Mouse (Mus musculus) kidney, postnatal 0 days (tissue): ENCODE measurements around the gene Ankle2. TPM values are rescaled to one million over a fixed set of nuclear protein-coding genes. Genes with fewer than 3 reads are reported as not detected.

Experiments
- ATAC-seq: fragments of 200-750 bp; cut with Nextera tagmentation; replicated peaks from 2 replicates; pipeline ENCODE4 v1.8.0; 2017; ENCODE audit warnings: low read depth, moderate number of reproducible peaks, moderate TSS enrichment, moderate library complexity; ENCODE audit not compliant: low FRiP score
- DNase-seq: peaks from one replicate; pipeline ENCODE4 v3.0.0-alpha.2; 2016; ENCODE audit warnings: low spot score
- H3K27ac ChIP-seq: fragments of 300-500 bp; sonication (generic); 2 replicates; pipeline ENCODE4 v1.5.1; 2014; ENCODE audit warnings: mild to moderate bottlenecking
- H3K27me3 ChIP-seq: fragments of 300-500 bp; sonication (generic); 2 replicates; pipeline ENCODE4 v1.6.1; 2014; ENCODE audit warnings: low read length, mixed read lengths; ENCODE audit not compliant: insufficient read depth
- H3K36me3 ChIP-seq: fragments of 300-500 bp; sonication (generic); 2 replicates; pipeline ENCODE4 v1.6.1; 2014; ENCODE audit warnings: low read length, mixed read lengths; ENCODE audit not compliant: insufficient read depth
- H3K4me1 ChIP-seq: fragments of 300-500 bp; sonication (generic); replicated peaks from 2 replicates; pipeline ENCODE4 v1.6.1; 2014; ENCODE audit warnings: antibody characterized with exemption, low read length, mixed read lengths; ENCODE audit not compliant: insufficient read depth
- H3K4me2 ChIP-seq: fragments of 300-500 bp; sonication (generic); 2 replicates; pipeline ENCODE4 v1.6.1; 2014; ENCODE audit warnings: mild to moderate bottlenecking, low read length, moderate library complexity, mixed read lengths
- H3K4me3 ChIP-seq: fragments of 300-500 bp; sonication (generic); replicated peaks from 2 replicates; pipeline ENCODE4 v1.5.1; 2014; ENCODE audit warnings: low read depth, low read length
- H3K9ac ChIP-seq: fragments of 300-500 bp; sonication (generic); 2 replicates; pipeline ENCODE4 v1.6.1; 2014; ENCODE audit warnings: low read depth, low read length
- H3K9me3 ChIP-seq: fragments of 300-500 bp; sonication (generic); replicated peaks from 2 replicates; pipeline ENCODE4 v1.6.1; 2016; ENCODE audit warnings: low read length, inconsistent platforms, mixed read lengths
- CTCF ChIP-seq: IDR thresholded peaks from 2 replicates; pipeline ENCODE4 v1.5.1; 2016; ENCODE audit warnings: antibody characterized with exemption, low read depth, mild to moderate bottlenecking, moderate library complexity
- WGBS: fragments of 180-500 bp; shearing (Covaris S2); extraction: QIAGEN DNeasy Blood & Tissue Kit; methylation state at CpG from one replicate; pipeline ENCODE4 v1.1.7; 2014; 5-methylcytosine and 5-hydroxymethylcytosine counted together
- polyA plus RNA-seq: library from polyadenylated mRNA; unstranded; fragments of >200 nt; fragmentation: Nextera tagmentation; extraction: Ambion mirVana; gene quantifications from 2 replicates; pipeline ENCODE4 v1.2.1, GENCODE M21; 2015

The Ankle2 gene
- polyA plus RNA-seq, 1 experiment from 2014 or later, result 23.3 TPM

- 74% methylated on average over 6 of the region's 6 CpGs for WGBS
These were observed 1.5 kb downstream of the Ankle2 start for GRCm38 (mm10) chr5:110232346-110232745.

DNA sequence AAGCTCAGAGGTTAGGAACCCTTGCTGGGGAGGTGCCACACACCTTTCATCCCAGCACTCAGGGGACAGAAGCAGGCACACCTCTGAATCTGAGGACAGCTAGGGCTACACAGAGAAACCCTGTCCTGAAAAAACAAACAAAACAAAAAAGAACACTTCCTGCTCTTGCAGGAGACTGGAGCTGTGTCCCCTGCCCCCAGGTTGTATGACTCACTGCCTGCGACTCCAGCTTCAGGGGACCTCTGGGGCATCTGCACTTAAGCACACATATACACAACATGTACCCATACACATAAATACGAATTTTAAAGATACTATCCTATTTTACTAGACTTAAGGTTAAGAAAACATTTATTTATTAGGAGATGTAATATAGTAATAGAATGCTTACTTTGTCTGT, 13.3 kb downstream of the Ankle2 start:
- H3K36me3 ChIP-seq, result peaks cover 62% of the 10 kb centered on the region
- TF ChIP-seq CTCF, result no peak
- H3K9me3 ChIP-seq, result no peaks in the 10 kb centered on the region
- ATAC-seq (no peak), DNase-seq (no peak)
- no peaks in the 10 kb centered on the region for H3K27me3 ChIP-seq
- no peak overlapping the region for H3K4me2 ChIP-seq
- H3K4me1 ChIP-seq, result no peaks in the 10 kb centered on the region
- no peak overlapping the region for H3K27ac ChIP-seq
- H3K4me3 ChIP-seq, result no peak overlapping the region
- 69% methylated on average over 2 of the region's 2 CpGs for WGBS
- H3K9ac ChIP-seq, result no peak overlapping the region

More at GRCm38 (mm10) chr5:110232346-110232745, 1.5 kb downstream of the Ankle2 start:
- no peak overlapping the region for H3K27ac ChIP-seq
- H3K36me3 ChIP-seq, result peaks cover 20% of the 10 kb centered on the region; the same call in 1 of the 2 replicates
- DNase-seq, result no peak
- H3K4me3 ChIP-seq, result no peak overlapping the region; the same call in 1 of the 2 replicates
- H3K9me3 ChIP-seq, result no peaks in the 10 kb centered on the region
- peak overlapping the region; percentile 59; the same call in 1 of the 2 replicates for H3K4me2 ChIP-seq
- ATAC-seq, result no peak
- H3K4me1 ChIP-seq, result peaks cover 4% of the 10 kb centered on the region; the same call in 1 of the 2 replicates
- H3K9ac ChIP-seq, result no peak overlapping the region
- no peaks in the 10 kb centered on the region for H3K27me3 ChIP-seq
- no peak for TF ChIP-seq CTCF

DNA sequence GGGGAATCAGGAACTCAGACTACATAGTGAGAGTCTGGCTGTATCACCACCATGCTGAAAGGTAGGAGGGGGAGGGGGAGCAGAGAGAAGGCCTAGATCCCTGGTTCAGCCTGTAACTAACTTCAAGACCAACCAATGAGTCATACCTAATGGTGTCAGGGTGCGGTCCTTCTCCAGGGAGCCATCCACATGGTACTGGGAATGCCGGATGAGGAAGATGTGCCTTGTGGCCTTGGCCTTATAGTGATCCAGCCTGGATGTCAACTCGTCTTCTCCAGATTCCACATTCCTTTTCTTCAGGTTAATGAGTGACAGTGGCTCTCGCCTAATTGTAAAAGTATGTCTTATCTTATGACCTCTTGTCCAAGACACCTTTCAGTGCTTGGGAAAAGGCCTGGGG, 36.1 kb downstream of the Ankle2 start:
- TF ChIP-seq CTCF, result no peak
- H3K4me2 ChIP-seq, result no peak overlapping the region
- DNase-seq, result no peak
- 73% methylated on average over 4 of the region's 4 CpGs for WGBS
- peaks cover 28% of the 10 kb centered on the region; the same call in 1 of the 2 replicates for H3K36me3 ChIP-seq
- no peak overlapping the region for H3K9ac ChIP-seq
- H3K4me1 ChIP-seq, result peaks cover 5% of the 10 kb centered on the region
- H3K27ac ChIP-seq, result no peak overlapping the region
- H3K27me3 ChIP-seq, result no peaks in the 10 kb centered on the region
- no peak for ATAC-seq
- no peaks in the 10 kb centered on the region for H3K9me3 ChIP-seq
- H3K4me3 ChIP-seq, result no peak overlapping the region

DNA sequence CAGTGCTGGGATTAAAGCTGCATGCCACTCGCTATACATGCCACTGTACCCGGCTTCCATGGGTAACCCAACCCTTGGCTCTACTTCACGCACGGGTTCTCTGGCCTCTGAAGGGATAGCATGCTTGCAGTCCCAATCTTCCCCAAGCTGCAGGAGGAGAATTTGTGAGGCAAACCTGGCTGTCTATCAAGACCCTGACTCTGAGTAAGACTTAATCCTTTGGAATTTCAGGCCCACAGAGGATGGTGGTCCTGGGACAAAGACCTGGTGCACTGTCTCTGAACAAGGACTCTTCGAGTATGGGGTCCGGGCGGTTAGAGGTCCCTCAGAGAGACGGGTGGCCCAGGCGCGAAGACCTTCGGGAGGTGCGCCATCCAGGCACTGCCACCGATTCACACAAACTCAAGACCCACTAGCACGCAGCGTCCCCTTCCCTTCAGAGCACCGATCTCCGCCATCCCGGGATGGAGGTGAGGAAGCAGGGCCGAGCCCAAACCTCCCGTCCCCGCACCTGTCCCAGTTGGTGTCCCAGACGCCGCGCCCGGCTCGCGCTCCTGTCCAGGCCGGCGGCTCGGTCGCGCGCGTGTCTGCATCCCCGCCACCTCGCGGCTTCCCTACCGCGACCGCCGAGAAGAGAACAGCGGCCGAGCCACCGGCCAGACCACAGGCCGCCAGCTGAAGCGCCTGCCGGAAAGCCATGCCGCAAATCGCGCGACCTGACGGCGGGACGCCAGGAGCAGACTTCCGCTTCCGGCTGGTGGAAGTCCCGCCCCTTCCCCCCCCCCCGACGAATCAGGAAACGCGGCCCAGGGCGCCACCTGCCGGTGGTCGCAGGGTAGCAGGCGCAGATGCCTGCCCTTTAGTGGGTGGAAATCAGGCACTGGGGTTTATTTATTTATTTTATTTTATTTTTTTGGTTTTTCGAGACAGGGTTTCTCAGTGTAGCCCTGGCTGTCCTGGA, 38.6 kb downstream of the Ankle2 start, which contains the start of gene Pgam5:
Gene Pgam5 (minus strand): TSS at position 773 of the 961 bp plus-strand sequence.
- Histone ChIP-seq H3K9ac (peak within 1 kb of the TSS; percentile 86), H3K27me3 (no peaks in the 10 kb centered on the region), H3K27ac (peak within 1 kb of the TSS; percentile 74), H3K4me3 (peak within 1 kb of the TSS; percentile 72), H3K4me2 (peak within 1 kb of the TSS; percentile 76), H3K36me3 (peaks cover 25% of the 10 kb centered on the region; the same call in 1 of the 2 replicates), H3K4me1 (peaks cover 5% of the 10 kb centered on the region), H3K9me3 (no peaks in the 10 kb centered on the region)
- peak; percentile 87 for TF ChIP-seq CTCF
- WGBS, result under 1% methylated on average over 66 of the region's 66 CpGs
- DNase-seq (peak; percentile 89), ATAC-seq (peak; percentile 91)

- Histone ChIP-seq H3K27ac (no peak overlapping the region), H3K4me3 (no peak overlapping the region), H3K27me3 (no peaks in the 10 kb centered on the region), H3K9ac (no peak overlapping the region), H3K9me3 (no peaks in the 10 kb centered on the region), H3K36me3 (peaks cover 16% of the 10 kb centered on the region; the same call in 1 of the 2 replicates), H3K4me1 (peaks cover 5% of the 10 kb centered on the region), H3K4me2 (no peak overlapping the region)
- no peak; the same call in 1 of the 2 replicates for ATAC-seq
- TF ChIP-seq CTCF, result no peak
- WGBS, result 90% methylated on average over 6 of the region's 6 CpGs
- DNase-seq, result no peak
These were observed 39.4 kb downstream of the Ankle2 start for GRCm38 (mm10) chr5:110270242-110270641.

DNA sequence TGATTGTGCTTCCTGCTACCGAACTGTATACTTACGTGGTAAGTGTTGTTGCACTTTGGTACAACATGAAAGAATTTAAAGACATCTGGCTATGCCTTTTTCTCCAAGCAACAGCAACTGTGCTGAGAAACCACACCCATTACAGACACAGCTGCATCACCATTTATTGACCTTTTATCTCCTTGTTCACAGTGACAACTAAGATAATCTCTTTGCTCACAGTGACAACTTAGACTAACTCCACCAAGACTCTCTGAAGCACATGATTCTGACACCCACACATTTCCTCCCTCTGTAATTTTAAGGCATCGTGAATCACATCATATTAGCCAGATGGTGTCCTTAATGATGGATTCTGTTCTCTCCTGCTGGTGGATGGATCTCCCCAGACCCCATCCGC, 43.3 kb downstream of the Ankle2 start:
- DNase-seq, result no peak
- 80% methylated on average over 4 of the region's 4 CpGs for WGBS

More for the DNA sequence above, 43.3 kb downstream of the Ankle2 start:
- TF ChIP-seq CTCF, result no peak
- H3K4me1 ChIP-seq, result no peaks in the 10 kb centered on the region
- no peak overlapping the region for H3K4me3 ChIP-seq
- H3K36me3 ChIP-seq, result no peaks in the 10 kb centered on the region
- H3K27me3 ChIP-seq, result no peaks in the 10 kb centered on the region
- H3K9me3 ChIP-seq, result no peaks in the 10 kb centered on the region
- no peak for ATAC-seq
- H3K27ac ChIP-seq, result no peak overlapping the region
- no peak overlapping the region for H3K4me2 ChIP-seq
- H3K9ac ChIP-seq, result no peak overlapping the region
